Mouse (Mus musculus): ENCODE measurements at regions not wholly inside any gene's neighbourhood (a gene's known extent, or its start where the extent isn't known, plus 50 kb on each side); places are given as distances from the start of the nearest gene placed in this dataset.

DNA sequence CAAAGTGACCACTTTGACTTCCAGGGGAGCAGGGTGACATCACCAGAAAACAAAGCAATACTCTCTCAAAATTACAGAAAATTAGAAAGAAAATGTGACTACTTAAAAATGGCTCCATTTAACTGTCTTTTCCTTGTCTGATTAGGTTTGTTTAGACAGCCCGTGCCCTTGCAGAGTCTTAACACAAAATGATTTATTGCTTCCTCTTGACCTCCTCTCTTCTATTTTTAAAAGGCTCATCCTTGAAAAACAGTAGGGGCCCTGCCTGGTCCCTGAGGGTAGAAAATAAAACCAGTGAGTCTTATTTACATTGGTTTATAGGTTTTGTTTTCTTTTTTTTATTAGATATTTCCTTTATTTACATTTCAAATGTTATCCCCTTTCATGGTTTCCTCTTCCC lies 196.8 kb upstream of the Pcsk5 start:
- Histone ChIP-seq H3K9ac (replicated peaks; ENCODE audit: low read depth) (no peak overlapping the region), H3K36me3 (ENCODE audit: insufficient read depth, low read length) (no peaks in the 10 kb centered on the region), H3K27ac (ENCODE audit: low read length) (no peak overlapping the region), H3K9me3 (ENCODE audit: low read length) (no peaks in the 10 kb centered on the region), H3K4me3 (ENCODE audit: low read depth, low read length) (no peak overlapping the region), H3K4me1 (ENCODE audit: insufficient read depth, low read depth, low read length) (no peaks in the 10 kb centered on the region), H3K27me3 (replicated peaks; ENCODE audit: insufficient read depth, low read length) (no peaks in the 10 kb centered on the region), H3K4me2 (replicated peaks; ENCODE audit: low read depth, low read length) (no peak overlapping the region)
- TF ChIP-seq EP300 (IDR thresholded peaks at IDR 0.05) = no peak
- TF ChIP-seq CTCF (IDR thresholded peaks at IDR 0.05) = no peak
- no peak for DNase-seq (ENCODE audit: low spot score)
- ATAC-seq = no peak
- 20% methylated on average over 1 of the region's 1 CpGs for WGBS

- no peak for DNase-seq (ENCODE audit: low spot score)
- ATAC-seq = no peak
- no peak for TF ChIP-seq CTCF (IDR thresholded peaks at IDR 0.05)
- TF ChIP-seq EP300 (IDR thresholded peaks at IDR 0.05) = no peak
- Histone ChIP-seq H3K4me2 (replicated peaks; ENCODE audit: low read depth, low read length) (no peak overlapping the region), H3K27me3 (replicated peaks; ENCODE audit: insufficient read depth, low read length) (no peaks in the 10 kb centered on the region), H3K9me3 (ENCODE audit: low read length) (no peaks in the 10 kb centered on the region), H3K27ac (ENCODE audit: low read length) (no peak overlapping the region), H3K36me3 (ENCODE audit: insufficient read depth, low read length) (no peaks in the 10 kb centered on the region), H3K9ac (replicated peaks; ENCODE audit: low read depth) (no peak overlapping the region), H3K4me1 (ENCODE audit: insufficient read depth, low read depth, low read length) (no peaks in the 10 kb centered on the region), H3K4me3 (ENCODE audit: low read depth, low read length) (no peak overlapping the region)
- WGBS = 86% methylated on average over 5 of the region's 5 CpGs
Measured at GRCm38 (mm10) chr19:18033599-18033998, 196.2 kb upstream of the Pcsk5 start.

DNA sequence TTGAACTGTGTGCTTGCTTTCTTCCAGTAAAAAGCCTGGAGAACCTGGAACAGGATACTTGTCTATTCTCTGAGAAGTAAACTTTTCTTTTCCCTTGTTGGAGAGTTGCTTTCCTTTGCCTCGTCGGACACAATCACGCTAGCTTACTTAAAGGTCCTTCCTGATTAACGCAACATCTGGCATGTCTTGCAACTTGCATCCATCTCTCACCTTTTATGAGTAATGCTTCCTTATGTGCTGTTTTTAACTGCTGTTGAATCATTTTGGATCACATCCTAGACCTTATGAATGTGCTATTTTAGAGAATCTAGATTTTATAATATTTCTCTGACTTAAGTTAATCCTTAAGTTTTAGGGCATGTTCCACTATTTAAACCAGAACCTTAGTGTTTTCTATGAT lies 188.4 kb upstream of the Pcsk5 start:
- Histone ChIP-seq H3K36me3 (ENCODE audit: insufficient read depth, low read length) (no peaks in the 10 kb centered on the region), H3K27me3 (replicated peaks; ENCODE audit: insufficient read depth, low read length) (no peaks in the 10 kb centered on the region), H3K27ac (ENCODE audit: low read length) (no peak overlapping the region), H3K4me3 (ENCODE audit: low read depth, low read length) (no peak overlapping the region), H3K4me1 (ENCODE audit: insufficient read depth, low read depth, low read length) (no peaks in the 10 kb centered on the region), H3K9me3 (ENCODE audit: low read length) (no peaks in the 10 kb centered on the region), H3K4me2 (replicated peaks; ENCODE audit: low read depth, low read length) (no peak overlapping the region), H3K9ac (replicated peaks; ENCODE audit: low read depth) (no peak overlapping the region)
- TF ChIP-seq EP300 (IDR thresholded peaks at IDR 0.05) = no peak
- no peak for TF ChIP-seq CTCF (IDR thresholded peaks at IDR 0.05)
- WGBS = 63% methylated on average over 4 of the region's 4 CpGs
- no peak for ATAC-seq
- no peak for DNase-seq (ENCODE audit: low spot score)

DNA sequence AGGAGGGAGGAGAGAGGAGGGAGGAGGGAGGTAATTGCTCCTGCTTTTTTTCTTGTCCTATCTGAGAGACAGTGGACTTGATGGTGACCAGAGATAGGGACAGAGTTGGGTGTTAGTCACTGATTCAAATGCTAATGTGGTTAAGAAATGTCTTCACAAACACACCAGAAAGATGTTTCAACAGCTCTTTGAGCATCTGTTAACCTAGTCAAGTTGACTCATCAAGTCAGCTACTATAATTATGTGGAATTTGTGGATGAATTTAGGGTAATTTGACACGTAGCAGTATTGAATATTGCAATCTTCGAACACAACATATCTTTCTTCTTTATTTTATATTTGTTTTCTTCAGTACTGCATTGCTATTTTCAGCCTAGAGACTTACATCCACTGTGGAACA lies 182.9 kb upstream of the Pcsk5 start:
- Histone ChIP-seq H3K27ac (ENCODE audit: low read length) (no peak overlapping the region), H3K9me3 (ENCODE audit: low read length) (no peaks in the 10 kb centered on the region), H3K36me3 (ENCODE audit: insufficient read depth, low read length) (no peaks in the 10 kb centered on the region), H3K27me3 (replicated peaks; ENCODE audit: insufficient read depth, low read length) (no peaks in the 10 kb centered on the region), H3K4me3 (ENCODE audit: low read depth, low read length) (no peak overlapping the region), H3K4me2 (replicated peaks; ENCODE audit: low read depth, low read length) (no peak overlapping the region), H3K9ac (replicated peaks; ENCODE audit: low read depth) (no peak overlapping the region), H3K4me1 (ENCODE audit: insufficient read depth, low read depth, low read length) (no peaks in the 10 kb centered on the region)
- ATAC-seq = no peak
- TF ChIP-seq EP300 (IDR thresholded peaks at IDR 0.05) (no peak), CTCF (IDR thresholded peaks at IDR 0.05) (no peak)
- 73% methylated on average over 2 of the region's 2 CpGs for WGBS
- no peak for DNase-seq (ENCODE audit: low spot score)

DNA sequence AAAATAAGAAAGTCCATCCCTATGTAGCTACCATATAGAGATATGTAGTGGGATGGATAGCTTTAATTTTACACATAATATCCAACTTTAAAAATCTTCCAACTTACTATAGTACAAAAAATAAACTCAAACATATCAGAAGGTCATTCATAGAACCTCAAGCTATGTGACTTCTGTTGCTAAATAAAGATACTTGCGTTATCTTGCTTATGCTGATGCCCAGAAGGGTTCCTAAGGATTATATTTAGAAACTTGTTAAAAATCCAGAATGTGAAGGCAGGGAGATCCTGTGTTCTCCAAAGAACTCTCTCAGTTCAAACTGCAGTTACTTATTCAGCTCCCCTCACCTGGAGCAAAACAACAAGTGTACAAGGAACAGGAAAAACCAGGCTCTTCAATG lies 177.9 kb upstream of the Pcsk5 start:
- Histone ChIP-seq H3K4me1 (ENCODE audit: insufficient read depth, low read depth, low read length) (no peaks in the 10 kb centered on the region), H3K9me3 (ENCODE audit: low read length) (no peaks in the 10 kb centered on the region), H3K27me3 (replicated peaks; ENCODE audit: insufficient read depth, low read length) (no peaks in the 10 kb centered on the region), H3K27ac (ENCODE audit: low read length) (no peak overlapping the region), H3K4me2 (replicated peaks; ENCODE audit: low read depth, low read length) (no peak overlapping the region), H3K4me3 (ENCODE audit: low read depth, low read length) (no peak overlapping the region), H3K36me3 (ENCODE audit: insufficient read depth, low read length) (no peaks in the 10 kb centered on the region), H3K9ac (replicated peaks; ENCODE audit: low read depth) (no peak overlapping the region)
- 76% methylated on average over 1 of the region's 1 CpGs for WGBS
- DNase-seq (ENCODE audit: low spot score) (peak; percentile 14), ATAC-seq (no peak)
- TF ChIP-seq CTCF (IDR thresholded peaks at IDR 0.05) (no peak), EP300 (IDR thresholded peaks at IDR 0.05) (no peak)

GRCm38 (mm10) chr19:18012029-18012428 lies 174.6 kb upstream of the Pcsk5 start:
- DNase-seq (ENCODE audit: low spot score) (no peak), ATAC-seq (no peak)
- Histone ChIP-seq H3K4me3 (ENCODE audit: low read depth, low read length) (no peak overlapping the region), H3K4me1 (ENCODE audit: insufficient read depth, low read depth, low read length) (no peaks in the 10 kb centered on the region), H3K27ac (ENCODE audit: low read length) (no peak overlapping the region), H3K27me3 (replicated peaks; ENCODE audit: insufficient read depth, low read length) (no peaks in the 10 kb centered on the region), H3K4me2 (replicated peaks; ENCODE audit: low read depth, low read length) (no peak overlapping the region), H3K9ac (replicated peaks; ENCODE audit: low read depth) (no peak overlapping the region), H3K36me3 (ENCODE audit: insufficient read depth, low read length) (no peaks in the 10 kb centered on the region), H3K9me3 (ENCODE audit: low read length) (no peaks in the 10 kb centered on the region)
- 63% methylated on average over 7 of the region's 7 CpGs for WGBS
- no peak for TF ChIP-seq EP300 (IDR thresholded peaks at IDR 0.05)
- no peak for TF ChIP-seq CTCF (IDR thresholded peaks at IDR 0.05)

DNA sequence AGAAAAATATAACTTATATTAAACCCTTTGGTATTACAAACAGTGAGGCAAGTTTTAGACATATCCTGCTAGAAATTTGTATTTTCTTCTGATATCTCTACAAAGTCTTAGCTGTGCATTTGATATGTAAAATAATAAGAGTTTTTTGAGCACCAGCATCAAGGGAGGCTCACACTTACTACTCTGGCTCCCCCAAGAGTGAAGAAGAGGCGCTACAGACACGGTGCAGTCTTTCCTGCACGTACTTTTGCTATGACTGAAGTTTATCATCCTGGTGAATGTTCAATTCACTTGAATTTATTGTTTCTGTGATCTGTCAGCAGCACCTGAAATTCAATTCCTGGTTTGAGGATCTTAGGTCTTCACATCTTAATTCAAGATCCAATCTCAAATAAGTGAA lies 160.1 kb upstream of the Pcsk5 start:
- ATAC-seq = no peak
- no peak for TF ChIP-seq EP300 (IDR thresholded peaks at IDR 0.05)
- peak; percentile 46 for TF ChIP-seq CTCF (IDR thresholded peaks at IDR 0.05)
- H3K27me3 ChIP-seq (replicated peaks; ENCODE audit: insufficient read depth, low read length) = no peaks in the 10 kb centered on the region

More for the DNA sequence above, 160.1 kb upstream of the Pcsk5 start:
- Histone ChIP-seq H3K9me3 (ENCODE audit: low read length) (no peaks in the 10 kb centered on the region), H3K36me3 (ENCODE audit: insufficient read depth, low read length) (no peaks in the 10 kb centered on the region), H3K4me2 (replicated peaks; ENCODE audit: low read depth, low read length) (no peak overlapping the region), H3K27ac (ENCODE audit: low read length) (no peak overlapping the region), H3K4me3 (ENCODE audit: low read depth, low read length) (no peak overlapping the region), H3K9ac (replicated peaks; ENCODE audit: low read depth) (no peak overlapping the region), H3K4me1 (ENCODE audit: insufficient read depth, low read depth, low read length) (no peaks in the 10 kb centered on the region)
- 76% methylated on average over 3 of the region's 3 CpGs for WGBS
- no peak for DNase-seq (ENCODE audit: low spot score)

Data from lung, postnatal 0 days (tissue).